Mouse (Mus musculus): ENCODE results near the gene Egln1.

Egln1 gene

DNA sequence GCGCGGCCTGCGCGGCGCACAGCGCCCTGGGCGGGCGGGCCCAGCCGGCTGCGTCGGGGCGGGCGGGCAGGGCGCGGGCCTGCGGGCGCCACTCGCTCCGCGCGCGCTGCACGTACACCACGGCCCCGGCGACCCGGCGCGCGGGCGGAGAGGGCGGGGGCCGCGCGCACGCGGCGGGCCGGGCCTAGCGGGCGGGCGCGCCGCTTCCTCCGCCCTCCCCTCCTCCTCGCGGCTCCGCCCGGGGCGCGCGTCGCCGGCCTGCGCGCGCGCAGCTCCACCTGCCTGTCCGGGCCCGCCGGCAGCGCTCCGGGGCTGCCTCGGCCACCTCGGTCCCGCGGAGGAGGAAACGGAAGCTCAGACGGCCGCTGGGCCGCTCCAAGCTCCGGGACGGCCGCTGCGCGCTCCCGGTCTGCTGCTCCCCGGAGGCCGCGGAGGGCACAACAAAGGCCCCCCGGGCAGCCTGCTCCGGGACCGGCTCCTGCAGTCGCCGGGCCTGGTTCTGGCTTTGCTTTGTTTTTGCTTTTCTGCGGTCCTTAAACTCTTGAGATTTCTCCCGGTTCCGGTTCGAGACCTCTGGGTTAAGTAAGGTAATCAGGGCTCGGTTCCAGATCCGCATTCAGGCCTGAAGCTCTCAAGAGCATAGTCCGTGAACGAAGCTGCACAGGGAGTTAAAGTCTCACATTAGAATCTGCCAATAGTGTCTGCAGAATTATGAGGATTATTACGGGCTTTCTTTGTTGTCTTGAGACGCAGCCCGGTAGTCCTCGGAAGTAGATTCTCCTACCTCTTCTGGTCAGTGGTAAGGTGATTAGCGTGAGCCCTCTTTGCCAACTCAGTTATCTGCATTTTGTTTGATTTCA lies at the start of gene Egln1:
TSS of gene Egln1 (minus strand) at position 116 of the 860 bp plus-strand sequence.
- peak; percentile 88 for DNase-seq (ENCODE audit: low spot score)

DNA sequence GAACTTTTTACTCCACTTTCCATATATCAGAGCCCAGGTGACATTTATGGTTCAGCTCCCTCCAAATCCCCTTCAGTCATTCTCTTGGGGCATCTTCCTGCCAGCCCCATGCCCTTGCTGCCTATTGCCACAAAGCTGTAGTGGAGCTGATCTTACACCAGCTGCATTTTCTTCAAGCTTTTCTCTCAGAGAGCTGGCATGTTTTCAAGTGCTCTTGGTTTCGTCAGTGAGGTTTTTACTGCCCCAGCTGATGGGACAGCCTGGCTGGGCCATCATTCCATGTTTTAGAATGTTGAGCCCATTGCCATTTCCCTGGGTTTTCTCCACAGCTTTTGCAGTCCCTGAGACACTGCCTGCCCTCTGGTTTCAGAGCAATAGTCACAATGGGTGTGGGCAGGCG lies 46.7 kb upstream of the Egln1 start:
- DNase-seq (ENCODE audit: low spot score) = no peak

- DNase-seq (ENCODE audit: low spot score) = no peak
These were observed 42.5 kb upstream of the Egln1 start for GRCm38 (mm10) chr8:124991668-124991926.

DNA sequence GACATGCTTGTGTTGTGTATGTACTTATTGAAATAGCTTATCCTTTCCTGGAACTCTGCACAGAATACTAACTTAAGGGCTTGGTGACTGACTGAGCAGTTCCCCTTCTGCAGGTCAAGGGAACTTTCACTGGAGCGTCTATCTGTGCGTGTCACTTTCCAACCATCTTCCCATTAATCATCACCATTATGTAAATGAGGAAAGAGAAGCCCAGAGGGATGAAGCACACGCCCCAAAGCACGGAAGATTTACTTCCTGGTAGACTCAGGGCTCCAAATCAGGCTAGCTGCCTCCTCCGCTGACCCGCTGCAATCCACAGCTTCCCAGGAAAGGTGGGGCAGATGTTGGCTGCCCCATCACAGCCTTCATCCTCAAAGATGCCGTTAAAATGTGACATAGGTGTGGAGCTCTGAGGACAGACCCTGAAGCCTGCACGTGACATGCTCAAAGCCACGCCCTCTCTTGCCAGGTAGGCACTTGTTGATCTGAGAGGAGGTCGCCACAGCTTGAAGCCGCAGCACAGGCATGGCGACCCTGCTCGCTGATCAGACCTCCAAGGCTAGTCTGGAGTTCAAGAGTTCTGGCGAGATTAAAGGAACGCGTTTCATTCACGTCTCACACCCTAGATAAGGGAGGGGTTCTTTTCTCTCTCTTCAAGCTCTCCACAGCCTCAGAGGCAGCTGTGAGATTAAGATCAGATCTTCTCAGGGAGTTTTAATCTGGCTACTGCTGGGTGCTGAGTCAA lies 42.0 kb upstream of the Egln1 start:
- no peak for DNase-seq (ENCODE audit: low spot score)

DNA sequence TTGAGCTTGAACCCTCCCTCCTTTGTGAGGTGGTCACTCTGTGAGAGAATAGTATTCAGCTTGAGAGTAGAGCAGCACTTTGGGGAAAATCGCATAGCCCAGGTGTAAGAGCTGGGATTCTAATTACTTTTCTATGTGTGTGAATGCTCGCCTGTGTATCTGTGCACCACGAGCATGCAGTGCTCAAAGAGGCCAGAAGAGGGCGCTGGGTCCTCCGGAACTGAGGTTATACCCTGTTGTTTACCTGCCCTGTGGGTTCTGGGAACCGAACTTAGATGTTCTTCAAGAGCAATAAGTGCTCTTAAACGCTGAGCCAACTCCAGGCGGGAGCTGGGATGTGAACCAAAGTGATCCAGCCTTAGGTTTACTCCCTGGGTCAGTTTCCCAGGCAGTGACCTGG lies 31.7 kb upstream of the Egln1 start:
- DNase-seq (ENCODE audit: low spot score) = no peak

DNA sequence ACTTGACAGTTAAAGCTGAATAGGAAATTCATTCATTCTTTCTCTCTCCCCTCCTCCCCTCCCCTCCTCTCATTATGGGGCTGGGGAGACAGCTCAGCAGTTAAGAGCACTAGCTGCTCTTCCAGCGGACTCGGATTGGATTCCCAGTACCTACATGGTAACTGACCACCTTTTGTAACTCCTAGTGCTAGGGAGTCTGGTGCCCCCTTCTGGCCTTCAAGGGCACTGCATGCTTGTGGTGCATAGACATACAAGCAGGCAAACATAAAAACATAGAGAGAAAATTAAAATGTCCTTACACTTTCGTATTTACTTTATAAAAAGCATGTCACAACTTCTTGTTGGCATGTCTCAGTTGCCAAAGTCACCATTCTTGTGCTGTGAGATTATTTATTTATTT lies 30.9 kb upstream of the Egln1 start:
- DNase-seq (ENCODE audit: low spot score) = no peak

- no peak for DNase-seq (ENCODE audit: low spot score)
These were observed 28.9 kb upstream of the Egln1 start for GRCm38 (mm10) chr8:124978026-124978425.

GRCm38 (mm10) chr8:124976211-124976610 lies 27.1 kb upstream of the Egln1 start:
- no peak for DNase-seq (ENCODE audit: low spot score)

GRCm38 (mm10) chr8:124974254-124974653 lies 25.1 kb upstream of the Egln1 start:
- no peak for DNase-seq (ENCODE audit: low spot score)

DNA sequence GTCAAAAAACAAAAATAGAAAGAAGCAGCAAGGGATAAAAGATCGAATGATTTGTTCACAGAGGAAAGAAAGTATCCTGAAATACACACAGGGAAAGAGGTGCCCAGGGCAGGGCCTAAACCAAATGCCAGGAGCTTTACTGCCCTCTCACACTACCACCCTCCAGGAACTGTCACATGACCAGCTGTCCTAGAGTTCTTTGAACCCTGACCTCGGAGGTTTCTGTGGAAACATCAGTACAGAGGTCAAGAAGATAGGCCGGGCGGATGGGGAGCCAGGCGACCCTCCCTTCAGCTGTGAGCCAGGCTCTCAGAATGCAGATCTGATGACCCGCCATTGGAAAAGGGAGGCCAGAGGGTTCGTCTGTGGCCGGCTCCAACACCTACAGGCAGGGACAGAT lies 24.1 kb upstream of the Egln1 start:
- no peak for DNase-seq (ENCODE audit: low spot score)

- DNase-seq (ENCODE audit: low spot score) = no peak
These were observed 21.3 kb upstream of the Egln1 start for GRCm38 (mm10) chr8:124970312-124970933.

DNA sequence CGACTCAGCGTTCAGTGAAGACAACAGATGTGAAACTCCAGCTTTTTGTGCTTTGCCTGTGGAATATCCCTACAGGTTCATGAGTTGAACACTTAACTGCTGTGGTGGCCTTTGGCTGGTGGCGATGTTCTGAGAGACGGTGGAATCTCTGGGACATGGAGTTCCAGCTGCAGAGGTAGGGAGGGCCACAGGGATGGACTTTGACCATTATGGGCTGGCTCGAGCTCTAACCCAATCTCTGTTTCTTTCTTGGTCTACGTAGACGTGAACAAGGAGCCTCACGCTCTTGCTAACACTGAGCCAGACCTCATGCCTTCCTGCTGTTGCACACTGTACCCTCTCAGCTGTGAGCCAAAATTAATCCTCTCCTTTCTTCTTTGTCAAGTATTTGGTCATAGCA lies 15.8 kb upstream of the Egln1 start:
- DNase-seq (ENCODE audit: low spot score) = no peak

DNA sequence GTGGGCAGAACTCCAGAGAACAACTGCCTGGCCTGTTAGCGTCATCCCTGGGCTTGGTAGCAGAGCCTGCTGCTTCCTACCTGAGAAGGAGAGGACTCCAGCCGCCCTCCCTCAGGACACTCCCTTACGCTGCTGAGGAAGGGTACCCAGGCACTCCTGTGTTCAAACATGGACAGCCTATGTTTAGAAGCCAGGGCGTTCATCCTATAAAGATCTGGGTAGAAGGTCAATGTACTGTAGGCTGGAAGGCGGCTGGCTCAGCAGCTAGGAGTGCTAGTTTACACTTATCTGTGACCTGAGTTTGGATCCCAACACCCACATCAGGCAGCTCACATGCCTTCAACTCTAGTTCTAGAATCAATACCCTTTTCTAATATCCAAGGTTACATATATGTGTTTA lies 14.1 kb upstream of the Egln1 start:
- no peak for DNase-seq (ENCODE audit: low spot score)

DNA sequence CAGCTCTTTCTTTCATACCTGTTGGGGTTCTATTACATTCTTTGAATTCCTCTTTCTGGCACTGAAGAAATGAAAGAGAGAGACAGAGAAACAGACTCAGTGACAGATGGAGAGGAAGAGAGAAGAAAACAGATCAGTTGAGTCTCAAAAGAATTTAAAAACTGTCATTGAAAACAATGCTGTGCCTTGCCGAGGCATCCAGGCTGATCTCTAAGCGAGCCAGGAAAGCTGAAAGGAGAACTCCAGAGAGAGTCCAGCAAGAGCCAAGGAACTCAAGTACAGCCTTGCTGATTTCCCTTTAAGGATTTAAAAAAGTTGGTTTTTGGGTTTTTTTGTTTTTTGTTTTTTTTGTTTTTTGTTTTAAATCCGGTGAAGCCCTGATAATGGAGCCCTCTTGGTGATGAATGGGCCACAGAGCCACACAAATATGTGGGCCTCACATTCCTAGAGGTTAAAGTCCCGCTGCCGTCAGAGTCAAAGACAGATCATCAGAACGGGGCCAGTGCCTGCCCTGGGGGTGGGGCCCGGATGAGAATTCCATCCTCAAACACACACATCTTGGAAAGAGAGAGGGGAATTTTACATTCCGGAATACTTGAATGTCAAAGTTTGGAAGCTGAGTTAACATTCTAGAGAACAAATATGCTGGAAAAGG lies 11.2 kb upstream of the Egln1 start:
- peak; percentile 48 for DNase-seq (ENCODE audit: low spot score)

DNA sequence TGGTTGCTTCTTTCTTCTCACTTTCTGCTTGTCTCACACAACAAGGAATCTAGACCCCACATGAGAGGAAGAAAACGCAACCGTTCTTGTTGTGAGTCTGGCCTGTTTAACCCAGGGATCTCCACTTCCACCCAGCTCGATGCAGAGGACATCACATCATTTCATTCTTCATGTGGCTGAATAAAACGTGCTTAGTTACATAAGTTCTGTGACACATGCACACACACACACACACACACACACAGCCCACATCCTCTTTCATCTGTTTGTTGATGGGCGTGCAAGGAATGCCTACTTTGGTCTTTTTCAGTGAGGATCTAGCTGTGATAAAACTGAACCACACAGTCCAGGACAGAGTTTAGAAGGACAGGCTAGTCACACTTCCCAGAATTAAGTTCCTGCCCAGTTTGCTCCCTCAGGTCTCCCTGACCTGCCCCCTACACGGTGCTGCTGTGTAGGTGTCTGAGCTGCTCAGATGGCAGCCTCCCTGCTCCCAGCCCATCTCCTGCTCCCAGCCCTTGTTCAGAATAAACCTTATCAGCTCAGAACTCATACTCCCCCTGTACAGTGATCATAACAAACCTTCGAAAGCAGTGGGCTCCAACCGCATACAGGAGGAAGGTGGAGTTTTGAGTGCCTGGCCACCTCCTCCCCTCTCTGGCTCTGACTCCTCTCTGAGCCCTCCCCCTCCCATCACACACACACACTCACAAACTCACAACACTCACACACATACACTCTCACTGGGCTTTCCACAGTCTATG lies 10.5 kb upstream of the Egln1 start:
- no peak for DNase-seq (ENCODE audit: low spot score)

GRCm38 (mm10) chr8:124954572-124955082 lies 5.5 kb upstream of the Egln1 start:
- no peak for DNase-seq (ENCODE audit: low spot score)

DNA sequence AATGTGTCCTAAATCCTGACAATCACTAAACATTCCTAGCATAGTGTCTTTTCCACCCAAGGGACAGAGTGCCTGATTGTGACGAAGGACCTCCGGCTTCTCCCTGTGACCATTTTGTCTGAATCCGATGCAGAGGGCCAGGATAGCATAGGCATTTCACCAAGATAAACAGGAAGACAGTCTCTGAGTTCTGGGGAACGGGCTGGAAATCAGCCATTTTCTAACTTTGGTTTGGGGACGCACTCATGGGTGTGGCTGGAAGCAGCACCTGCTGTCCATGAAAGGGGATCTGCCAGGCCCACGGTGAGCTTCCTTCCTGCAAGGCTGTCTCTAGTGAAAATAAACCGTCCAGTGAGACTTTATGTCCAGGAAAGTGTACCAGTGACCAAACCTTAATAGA lies 4.1 kb upstream of the Egln1 start:
- DNase-seq (ENCODE audit: low spot score) = no peak

GRCm38 (mm10) chr8:124950865-124951264 lies 1.7 kb upstream of the Egln1 start:
- DNase-seq (ENCODE audit: low spot score) = no peak

DNA sequence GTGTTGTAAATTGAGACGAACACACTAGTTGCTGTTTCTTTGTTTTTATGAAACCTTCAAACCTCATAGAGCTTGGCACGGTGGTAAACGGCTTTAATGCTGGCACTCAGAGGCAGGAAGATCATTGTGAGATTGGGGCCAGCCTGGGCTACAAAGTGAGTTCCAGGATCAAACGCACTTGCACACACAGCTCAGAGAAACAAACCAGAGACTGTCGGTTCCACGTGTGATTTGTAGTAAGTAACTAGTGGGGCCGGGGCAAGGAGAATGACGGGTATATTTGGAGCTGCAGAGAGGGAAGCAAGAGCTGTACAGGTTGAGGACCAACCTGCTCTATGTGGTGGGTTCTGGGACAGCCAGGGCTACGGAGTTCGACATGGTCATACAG lies 939 bp upstream of the Egln1 start:
- DNase-seq (ENCODE audit: low spot score) = no peak

DNA sequence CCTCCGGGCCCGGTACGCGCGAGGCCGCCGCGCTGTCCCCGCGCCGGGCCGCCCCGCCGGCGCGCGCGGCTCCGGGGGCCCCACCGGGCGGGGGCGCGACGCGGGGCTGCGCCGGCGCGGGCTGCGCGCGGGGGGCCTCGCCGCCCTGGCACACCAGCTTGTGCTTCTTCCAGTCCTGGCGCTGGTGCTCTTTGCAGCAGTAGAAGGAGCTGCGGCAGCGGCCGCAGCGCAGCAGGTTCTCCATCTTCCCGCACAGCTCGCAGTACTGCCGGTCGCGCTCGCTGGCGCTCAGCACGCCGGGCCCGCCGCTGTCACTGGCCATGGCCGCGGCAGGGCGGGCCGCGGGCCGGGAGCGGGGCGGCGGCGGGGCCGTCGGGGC lies 402 bp downstream of the Egln1 start:
- DNase-seq (ENCODE audit: low spot score) = peak; percentile 38

DNA sequence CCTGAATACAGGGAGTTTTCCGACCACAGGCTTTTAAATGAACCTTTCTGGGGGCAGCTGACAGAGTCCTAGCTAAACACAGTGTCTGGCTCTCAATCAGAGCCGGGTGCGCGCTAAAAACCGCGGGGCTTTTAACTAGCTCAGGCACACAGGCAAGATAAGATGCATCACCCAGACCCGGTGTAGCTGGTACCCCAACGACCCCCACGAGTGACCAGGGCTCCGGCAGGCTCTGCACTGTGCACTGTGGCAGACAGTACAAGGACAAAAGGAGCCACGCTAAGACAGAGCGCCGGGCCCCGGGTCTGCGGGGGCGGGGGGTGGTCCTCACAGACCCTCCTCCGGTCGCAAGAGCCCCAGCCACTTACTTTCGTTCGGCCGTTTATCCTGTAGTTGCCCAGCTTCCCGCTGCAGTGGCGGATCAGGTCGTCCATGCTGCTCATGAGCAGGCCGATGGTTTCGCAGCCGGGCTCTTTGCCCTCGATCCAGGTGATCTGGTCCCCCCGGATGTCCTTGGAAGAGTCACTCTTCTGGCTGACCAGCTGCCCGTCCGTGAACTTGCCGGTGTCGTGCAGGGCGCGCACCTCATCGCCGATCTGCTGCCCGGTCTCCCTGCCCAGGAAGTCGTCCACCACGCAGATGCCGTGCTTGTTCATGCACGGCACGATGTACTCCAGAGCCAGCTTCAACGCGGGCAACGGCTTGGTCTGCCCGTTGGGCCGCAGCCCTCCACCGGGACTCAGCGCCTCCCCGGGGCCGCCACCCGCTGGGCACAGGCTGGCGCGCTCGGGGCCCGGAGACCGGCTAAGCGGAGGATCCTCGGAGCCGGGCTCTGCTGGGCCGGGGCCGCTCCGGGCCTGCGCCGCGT lies 1.0 kb downstream of the Egln1 start:
- peak; percentile 65 for DNase-seq (ENCODE audit: low spot score)

Data from embryo, embryonic 10.5 days (tissue).